Comparison of ENCODE assay signal across 28 mouse cellular contexts in the genomic region with DNA sequence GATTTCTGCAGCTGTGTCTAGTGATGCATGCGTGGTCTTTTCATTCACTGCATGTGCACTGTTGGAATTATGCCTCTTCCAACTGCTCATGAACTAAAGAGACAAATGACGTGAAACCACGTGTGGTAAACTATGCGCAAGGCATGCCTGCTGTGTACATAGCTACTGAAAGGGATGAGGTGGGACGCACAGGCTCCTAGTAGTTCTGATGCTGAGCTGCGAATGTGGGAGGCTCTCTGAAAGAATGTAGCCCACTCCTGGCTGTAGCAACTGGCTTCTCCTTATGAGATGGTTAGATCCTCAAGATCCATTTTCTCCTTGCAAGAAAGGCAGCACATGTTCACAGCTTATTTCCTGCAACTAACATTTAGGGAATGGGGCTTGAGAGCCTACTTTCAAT. TPM values are rescaled to one million over a fixed set of nuclear protein-coding genes. Genes with fewer than 3 reads are reported as not detected.
"Had no signal": no experiment of that assay in that cellular context is flagged by ENCODE, and none has a peak within 500 bp of the region (broad histone marks: within the 10 kb centered on the region; RNA-seq: fewer than 3 reads in every experiment).

No protein-coding gene starts in this region.

- H3K9me3 ChIP-seq: heart, embryonic 13.5 days; heart, embryonic 15.5 days; hindbrain, embryonic 12.5 days; kidney, embryonic 15.5 days; limb, embryonic 13.5 days; limb, embryonic 15.5 days; liver, embryonic 13.5 days; liver, embryonic 15.5 days had no signal

- H3K9ac ChIP-seq: heart, embryonic 13.5 days; heart, embryonic 15.5 days; hindbrain, embryonic 12.5 days; hindbrain, embryonic 14.5 days; kidney, embryonic 15.5 days; limb, embryonic 13.5 days; limb, embryonic 15.5 days; liver, embryonic 13.5 days; liver, embryonic 15.5 days had no signal

- DNase-seq: gastrocnemius, postnatal 14 days; gastrocnemius, postnatal 36 days; heart, adult 11 months; heart, adult 2 months; heart, postnatal 14 days; heart, postnatal 36 days; kidney, adult 11 months; kidney, adult 2 months; kidney, adult 9 months; kidney, postnatal 14 days; kidney, postnatal 36 days; layer of hippocampus, adult 9-11 months; layer of hippocampus, postnatal 36 days; left cerebral cortex, postnatal 4 days; liver, embryonic 13.5 days had no signal

- H3K4me2 ChIP-seq: heart, embryonic 11.5 days; heart, embryonic 13.5 days; heart, embryonic 15.5 days; hindbrain, embryonic 12.5 days; hindbrain, embryonic 14.5 days; kidney, embryonic 15.5 days; limb, embryonic 13.5 days; limb, embryonic 15.5 days; liver, embryonic 13.5 days; liver, embryonic 15.5 days had no signal

- H3K27ac ChIP-seq: heart, adult 2 months; heart, embryonic 13.5 days; heart, embryonic 15.5 days; hindbrain, embryonic 12.5 days; hindbrain, embryonic 14.5 days; kidney, embryonic 15.5 days; kidney, postnatal 0 days; limb, embryonic 13.5 days; limb, embryonic 15.5 days; liver, embryonic 13.5 days; liver, embryonic 15.5 days had no signal

- H3K27me3 ChIP-seq: heart, embryonic 13.5 days; heart, embryonic 15.5 days; hindbrain, embryonic 12.5 days; kidney, embryonic 15.5 days; limb, embryonic 13.5 days; limb, embryonic 15.5 days; liver, embryonic 13.5 days; liver, embryonic 15.5 days had no signal

- H3K4me3 ChIP-seq: heart, adult 2 months; heart, embryonic 13.5 days; heart, embryonic 15.5 days; hindbrain, embryonic 12.5 days; kidney, embryonic 15.5 days; limb, embryonic 13.5 days; limb, embryonic 15.5 days; liver, embryonic 13.5 days; liver, embryonic 15.5 days had no signal

- H3K36me3 ChIP-seq: heart, embryonic 13.5 days; heart, embryonic 15.5 days; hindbrain, embryonic 12.5 days; kidney, embryonic 15.5 days; limb, embryonic 13.5 days; limb, embryonic 15.5 days; liver, embryonic 13.5 days; liver, embryonic 15.5 days had no signal

- ATAC-seq: hindbrain, embryonic 16.5 days; intestine, embryonic 16.5 days had no signal

- H3K4me1 ChIP-seq: heart, embryonic 13.5 days; heart, embryonic 15.5 days; hindbrain, embryonic 12.5 days; kidney, embryonic 15.5 days; limb, embryonic 13.5 days; limb, embryonic 15.5 days; liver, embryonic 13.5 days; liver, embryonic 15.5 days had no signal

RNA-seq across cellular contexts. Expression of gene Unc80, which starts 24.9 kb away (rescaled TPM):
- polyA plus RNA-seq: liver, adult 2 months; liver, embryonic 13.5 days; liver, embryonic 15.5 days had no signal
